Mouse (Mus musculus): Measurements from ENCODE around the gene Ak3. TPM values are rescaled to one million over a fixed set of nuclear protein-coding genes. Genes with fewer than 3 reads are reported as not detected.

The Ak3 gene
- polyA plus RNA-seq, 1 experiment from 2014 or later = 96.7 TPM

DNA sequence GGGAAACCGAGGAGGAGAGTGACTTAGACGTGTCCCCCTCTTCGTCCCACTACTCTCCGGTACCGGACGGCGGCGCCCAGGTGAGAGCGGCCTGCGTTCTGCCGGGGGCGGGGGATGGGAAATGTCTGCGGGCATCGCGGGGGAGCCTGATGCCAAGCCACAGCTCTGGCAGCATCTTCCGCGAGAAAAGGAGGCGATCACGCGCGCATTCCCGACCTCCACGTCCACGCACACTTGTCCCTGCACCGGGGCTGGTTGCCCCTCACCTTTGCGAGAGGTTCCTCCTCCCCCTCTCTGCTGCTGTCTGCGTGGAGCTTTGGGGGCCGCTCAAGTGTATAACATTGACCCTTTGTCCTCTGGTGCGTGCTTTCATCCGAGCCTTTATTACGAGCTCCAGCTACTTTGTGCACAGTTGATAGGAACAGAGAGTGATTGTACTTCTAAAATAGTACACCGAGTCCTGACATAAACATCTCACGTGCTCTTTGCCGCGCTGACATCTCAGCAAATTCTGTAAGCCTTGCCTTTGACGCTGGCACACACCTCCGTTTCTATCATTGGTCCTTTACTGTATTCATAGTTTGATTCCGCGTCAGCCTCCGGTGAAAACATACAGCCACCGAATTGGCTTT is 57.1 kb downstream of the Ak3 start:
- H3K27ac ChIP-seq (ENCODE audit: low read depth, low read length) = peak overlapping the region; percentile 38; the same call in 1 of the 2 replicates
- no peaks in the 10 kb centered on the region for H3K27me3 ChIP-seq (ENCODE audit: control insufficient read depth, insufficient read depth, low read length)
- H3K9ac ChIP-seq (ENCODE audit: low read length) = peak overlapping the region; percentile 90
- peak; percentile 76 for ATAC-seq (ENCODE audit: low FRiP score)
- peaks cover 7% of the 10 kb centered on the region for H3K4me1 ChIP-seq (ENCODE audit: control insufficient read depth, insufficient read depth, low read length)
- H3K4me2 ChIP-seq = peak overlapping the region; percentile 71
- DNase-seq (ENCODE audit: low spot score, missing footprints) = no peak
- H3K9me3 ChIP-seq (ENCODE audit: control insufficient read depth, low read length) = no peaks in the 10 kb centered on the region
- H3K36me3 ChIP-seq (ENCODE audit: control insufficient read depth, insufficient read depth, low read length) = peaks cover 5% of the 10 kb centered on the region; the same call in 1 of the 2 replicates
- 1% methylated on average over 33 of the region's 41 CpGs for WGBS
- H3K4me3 ChIP-seq (ENCODE audit: low read depth, low read length) = peak overlapping the region; percentile 89

DNA sequence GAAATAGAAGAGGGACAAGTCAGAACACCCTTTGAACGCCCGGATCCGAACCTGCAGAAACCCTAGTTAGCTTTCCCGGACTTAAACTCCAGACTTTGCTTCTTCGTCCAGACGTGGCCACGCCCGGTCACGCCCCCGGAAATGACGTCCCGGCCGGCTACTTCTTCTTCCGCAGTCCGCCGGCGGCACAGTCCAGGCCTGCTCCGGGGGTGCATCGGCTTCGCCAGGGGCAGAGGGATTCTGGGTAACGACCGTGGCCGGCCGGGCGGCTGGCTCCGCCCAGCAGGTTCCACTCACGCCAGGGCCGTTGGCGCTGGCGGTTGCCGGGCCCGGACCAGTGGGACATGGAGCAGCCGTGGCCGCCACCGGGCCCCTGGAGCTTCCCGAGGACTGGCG is 57.6 kb downstream of the Ak3 start, which contains the start of gene Cdc37l1:
Gene Cdc37l1 (plus strand): TSS at position 159 of the 396 bp plus-strand sequence.
- H3K9me3 ChIP-seq (ENCODE audit: control insufficient read depth, low read length) = no peaks in the 10 kb centered on the region
- 0% methylated on average over 33 of the region's 37 CpGs for WGBS
- peak within 1 kb of the TSS; percentile 89 for H3K4me3 ChIP-seq (ENCODE audit: low read depth, low read length)
- ATAC-seq (ENCODE audit: low FRiP score) (peak; percentile 98), DNase-seq (ENCODE audit: low spot score, missing footprints) (peak; percentile 100)
- H3K4me1 ChIP-seq (ENCODE audit: control insufficient read depth, insufficient read depth, low read length) = peaks cover 7% of the 10 kb centered on the region
- peak within 1 kb of the TSS; percentile 38; the same call in 1 of the 2 replicates for H3K27ac ChIP-seq (ENCODE audit: low read depth, low read length)
- H3K4me2 ChIP-seq = peak within 1 kb of the TSS; percentile 71
- peaks cover 5% of the 10 kb centered on the region; the same call in 1 of the 2 replicates for H3K36me3 ChIP-seq (ENCODE audit: control insufficient read depth, insufficient read depth, low read length)
- H3K27me3 ChIP-seq (ENCODE audit: control insufficient read depth, insufficient read depth, low read length) = no peaks in the 10 kb centered on the region
- peak within 1 kb of the TSS; percentile 90 for H3K9ac ChIP-seq (ENCODE audit: low read length)

DNA sequence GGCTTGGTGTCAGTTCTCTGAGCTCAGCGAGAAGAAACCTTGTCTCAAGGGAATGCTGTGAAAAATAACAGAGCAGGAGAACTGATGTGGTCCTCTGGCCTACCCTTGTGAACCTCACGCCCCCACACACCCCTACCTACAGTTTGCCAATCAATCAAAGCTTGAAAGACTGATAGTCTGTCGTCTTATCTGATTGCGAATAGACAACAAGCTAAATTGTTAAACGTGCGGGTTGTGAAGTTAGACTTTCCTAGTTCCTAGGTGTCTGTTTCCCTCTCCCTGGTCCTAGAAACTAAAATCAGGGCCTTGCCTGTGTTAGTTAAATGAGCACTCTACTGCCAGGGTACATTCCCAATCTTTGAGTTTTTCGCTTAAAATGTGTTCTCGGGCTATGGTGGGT is 58.2 kb downstream of the Ak3 start:
- WGBS = 74% methylated on average over 8 of the region's 8 CpGs
- H3K9me3 ChIP-seq (ENCODE audit: control insufficient read depth, low read length) = no peaks in the 10 kb centered on the region
- H3K4me3 ChIP-seq (ENCODE audit: low read depth, low read length) = peak overlapping the region; percentile 89
- H3K9ac ChIP-seq (ENCODE audit: low read length) = peak overlapping the region; percentile 90
- DNase-seq (ENCODE audit: low spot score, missing footprints) (no peak), ATAC-seq (ENCODE audit: low FRiP score) (no peak)
- no peak overlapping the region for H3K27ac ChIP-seq (ENCODE audit: low read depth, low read length)
- peak overlapping the region; percentile 71 for H3K4me2 ChIP-seq
- H3K27me3 ChIP-seq (ENCODE audit: control insufficient read depth, insufficient read depth, low read length) = no peaks in the 10 kb centered on the region
- peaks cover 7% of the 10 kb centered on the region for H3K4me1 ChIP-seq (ENCODE audit: control insufficient read depth, insufficient read depth, low read length)
- no peaks in the 10 kb centered on the region; the same call in 1 of the 2 replicates for H3K36me3 ChIP-seq (ENCODE audit: control insufficient read depth, insufficient read depth, low read length)

DNA sequence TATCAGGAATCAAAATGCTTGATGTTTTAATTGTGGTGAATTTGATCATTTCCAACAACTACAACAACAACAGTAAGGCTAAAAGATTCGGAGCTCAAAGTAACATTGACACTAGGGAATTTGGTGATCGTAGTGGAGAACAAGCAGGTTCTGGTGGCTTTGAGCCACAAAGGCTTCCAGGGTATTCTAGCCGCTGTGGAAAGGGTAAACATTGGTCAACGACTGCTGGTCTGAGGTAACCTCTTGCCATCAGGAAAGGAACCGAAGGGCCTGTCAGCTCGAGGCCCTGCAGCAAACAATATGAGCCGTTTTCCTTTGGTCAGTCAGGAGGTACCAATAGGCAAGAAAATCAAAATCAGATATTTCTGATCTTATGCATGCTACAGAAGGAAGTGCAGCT is 65.1 kb downstream of the Ak3 start:
- WGBS = 85% methylated on average over 7 of the region's 7 CpGs
- ATAC-seq (ENCODE audit: low FRiP score) = no peak
- Histone ChIP-seq H3K36me3 (ENCODE audit: control insufficient read depth, insufficient read depth, low read length) (no peaks in the 10 kb centered on the region), H3K4me2 (no peak overlapping the region), H3K4me3 (ENCODE audit: low read depth, low read length) (no peak overlapping the region), H3K9ac (ENCODE audit: low read length) (no peak overlapping the region), H3K4me1 (ENCODE audit: control insufficient read depth, insufficient read depth, low read length) (no peaks in the 10 kb centered on the region), H3K9me3 (ENCODE audit: control insufficient read depth, low read length) (no peaks in the 10 kb centered on the region), H3K27me3 (ENCODE audit: control insufficient read depth, insufficient read depth, low read length) (no peaks in the 10 kb centered on the region), H3K27ac (ENCODE audit: low read depth, low read length) (no peak overlapping the region)
- DNase-seq (ENCODE audit: low spot score, missing footprints) = no peak

DNA sequence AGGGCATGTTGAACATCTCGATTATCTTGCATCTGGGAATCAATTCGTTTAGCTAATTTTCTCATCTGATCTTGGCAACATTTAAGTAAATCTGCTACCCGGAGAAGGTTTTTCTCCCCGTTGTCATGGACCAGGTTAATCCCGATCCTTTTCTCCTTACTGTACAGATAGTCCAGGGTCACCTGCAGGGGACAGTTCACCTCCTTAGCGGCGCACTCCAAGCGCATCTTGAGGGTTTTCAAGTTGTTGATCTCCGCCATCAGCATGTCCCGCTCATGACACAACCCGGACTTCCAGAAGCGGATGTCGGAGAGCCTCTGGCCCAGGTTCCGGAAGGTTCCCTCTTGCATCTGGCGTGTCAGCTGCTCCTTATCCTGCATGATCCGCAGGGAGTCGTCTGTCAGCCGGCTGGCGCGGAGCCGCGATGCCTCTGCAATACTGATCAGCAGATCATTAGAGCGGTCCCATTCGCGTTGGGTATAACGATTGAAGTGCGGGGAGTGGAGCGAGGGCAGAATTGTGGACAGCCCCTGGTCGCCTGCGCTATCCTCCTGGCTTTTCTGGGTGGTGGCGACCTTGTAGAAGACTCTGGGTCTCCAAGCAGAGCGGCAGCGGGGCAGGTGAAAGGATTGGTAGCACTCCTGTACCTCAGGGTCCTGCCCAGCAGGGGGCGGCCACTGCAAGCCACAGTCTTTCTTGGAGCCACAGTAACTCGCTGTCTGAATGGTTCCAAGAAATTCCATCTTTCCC is 72.7 kb downstream of the Ak3 start:
- Histone ChIP-seq H3K27ac (ENCODE audit: low read depth, low read length) (no peak overlapping the region), H3K4me2 (peak overlapping the region; percentile 56), H3K9me3 (ENCODE audit: control insufficient read depth, low read length) (no peaks in the 10 kb centered on the region), H3K4me1 (ENCODE audit: control insufficient read depth, insufficient read depth, low read length) (0 out of 2 replicates have a peak, but pooled peaks cover 3% of the 10 kb centered on the region), H3K36me3 (ENCODE audit: control insufficient read depth, insufficient read depth, low read length) (no peaks in the 10 kb centered on the region), H3K4me3 (ENCODE audit: low read depth, low read length) (peak overlapping the region; percentile 28), H3K9ac (ENCODE audit: low read length) (peak overlapping the region; percentile 40; the same call in 1 of the 2 replicates), H3K27me3 (ENCODE audit: control insufficient read depth, insufficient read depth, low read length) (peaks cover 7% of the 10 kb centered on the region)
- WGBS = 17% methylated on average over 35 of the region's 35 CpGs
- DNase-seq (ENCODE audit: low spot score, missing footprints) = peak; percentile 94
- peak; percentile 81 for ATAC-seq (ENCODE audit: low FRiP score)

Other genes with a start within 250 kb of the Ak3 start
- gene Slc1a1, start 212.9 kb downstream of the Ak3 start, polyA plus RNA-seq (2014; fragmentation: Nextera tagmentation; extraction: Ambion mirVana) = 0.44 and 1.3 TPM in 2 replicates
- 7.3 and 8.8 TPM in 2 replicates for gene Plpp6, start 84.0 kb downstream of the Ak3 start, polyA plus RNA-seq (2014; fragmentation: Nextera tagmentation; extraction: Ambion mirVana)
- gene 4430402I18Rik, start 80.2 kb downstream of the Ak3 start, polyA plus RNA-seq (2014; fragmentation: Nextera tagmentation; extraction: Ambion mirVana) = 0.46 and 0.63 TPM in 2 replicates
- gene Cdc37l1, start 57.6 kb downstream of the Ak3 start, polyA plus RNA-seq (2014; fragmentation: Nextera tagmentation; extraction: Ambion mirVana) = 45.5 and 52.9 TPM in 2 replicates
- gene Rcl1, start 53.4 kb upstream of the Ak3 start, polyA plus RNA-seq (2014; fragmentation: Nextera tagmentation; extraction: Ambion mirVana) = 52.4 and 52.5 TPM in 2 replicates
- 12.8 and 13.4 TPM in 2 replicates for gene Jak2, start 203.9 kb upstream of the Ak3 start, polyA plus RNA-seq (2014; fragmentation: Nextera tagmentation; extraction: Ambion mirVana)

Data from midbrain, embryonic 11.5 days (tissue).